Mouse (Mus musculus) fibroblast of lung, adult 2 months (primary cell): ENCODE measurements around the gene Myo1b.
A peak's percentile ranks its signal among the peaks of the same experiment; 100 is the strongest.

Source experiments
- DNase-seq: peaks from one replicate; pipeline ENCODE4 v3.0.0-alpha.2; 2011; ENCODE audit warnings: low read depth

Gene Myo1b

DNA sequence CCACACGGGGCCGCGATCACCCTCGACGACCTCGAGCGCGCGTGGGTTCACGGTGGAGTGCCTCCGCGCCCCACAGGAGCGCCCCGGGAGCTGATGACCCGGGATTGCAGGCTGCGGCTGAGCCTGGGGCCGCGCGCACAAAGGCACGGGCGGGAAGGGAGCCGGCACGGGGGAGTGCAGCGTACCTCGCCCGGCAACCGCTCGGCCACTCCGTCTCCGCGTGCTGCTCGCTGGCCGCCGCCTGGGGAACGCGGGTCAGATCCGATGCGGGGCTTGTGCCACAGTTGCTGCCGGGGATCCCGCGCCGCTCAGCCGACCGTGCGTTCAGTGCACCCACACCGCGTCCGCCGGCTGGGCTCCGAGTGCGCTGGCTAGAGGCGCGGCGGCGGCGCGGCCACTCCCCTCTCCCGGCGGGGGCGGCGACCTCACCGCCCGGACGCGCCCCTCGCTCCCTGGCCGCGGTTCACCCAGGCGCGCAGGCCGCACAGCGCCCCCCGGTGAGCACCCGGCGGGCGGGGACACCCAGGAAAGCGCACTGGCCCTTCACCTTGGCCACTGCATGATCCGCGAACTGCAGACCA lies at the start of gene Myo1b:
Gene Myo1b (minus strand): TSS at position 496 of the 581 bp plus-strand sequence.
- DNase-seq: no peak

- no peak for DNase-seq
Measured at GRCm38 (mm10) chr1:51964647-51965046, 48.8 kb upstream of the Myo1b start.

DNA sequence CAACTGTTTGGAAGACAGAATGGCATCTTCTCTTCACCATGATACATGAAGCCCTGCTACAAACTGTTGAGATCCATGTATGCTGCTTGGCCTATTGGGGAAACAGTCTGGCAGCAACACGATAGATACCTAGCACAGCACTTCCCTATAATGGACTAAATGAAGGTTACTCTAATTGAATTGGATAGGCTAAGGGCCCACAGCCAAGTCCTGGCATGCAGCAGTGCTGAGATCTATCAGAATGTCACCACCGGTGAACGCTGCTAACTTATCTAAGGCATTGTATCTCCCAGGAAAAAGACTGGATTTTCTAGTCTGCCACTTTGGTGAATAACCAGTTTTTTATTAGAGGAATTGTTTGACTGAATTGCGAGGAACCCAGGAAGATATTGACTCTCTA lies 31.2 kb upstream of the Myo1b start:
- no peak for DNase-seq

DNA sequence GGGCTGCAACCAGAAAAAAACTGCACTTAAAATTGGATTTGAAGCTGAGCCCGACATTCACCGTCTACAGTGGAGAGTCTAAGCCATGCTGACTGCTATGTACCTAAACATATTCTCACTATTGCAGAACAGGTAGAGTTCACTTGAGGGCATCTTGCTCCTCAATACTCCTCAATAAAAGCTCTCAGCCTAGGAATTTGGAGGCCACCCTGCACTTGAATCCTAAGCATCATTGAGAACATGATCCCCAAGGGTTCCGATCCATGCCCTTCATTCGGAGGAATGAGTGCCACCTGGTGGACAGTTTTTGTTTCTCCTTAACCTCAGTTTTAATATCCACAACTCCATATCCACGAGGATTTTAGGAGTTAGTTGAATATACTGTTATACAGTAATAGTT lies 28.9 kb upstream of the Myo1b start:
- DNase-seq: peak; percentile 34

- DNase-seq: no peak
Measured at GRCm38 (mm10) chr1:51938357-51938756, 22.5 kb upstream of the Myo1b start.

DNA sequence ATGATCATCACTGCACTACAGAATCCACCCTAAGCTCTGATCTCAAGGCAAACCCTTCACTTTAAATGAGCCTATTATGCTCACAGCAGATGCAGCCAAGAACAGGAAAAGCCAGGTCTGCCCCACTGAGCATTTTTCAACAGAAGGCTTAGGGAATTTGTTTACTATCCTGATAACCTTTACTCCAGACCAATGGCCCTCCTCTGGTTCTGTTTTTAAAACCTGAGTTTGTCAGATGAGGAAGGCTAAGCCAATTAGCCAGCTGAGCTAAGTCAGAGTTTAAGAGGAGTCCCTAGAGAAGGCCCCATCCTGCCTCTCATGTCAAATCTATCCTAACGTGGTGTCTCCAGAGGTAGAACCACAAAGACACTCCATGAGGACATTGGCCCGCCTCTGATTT lies 19.1 kb upstream of the Myo1b start:
- DNase-seq: no peak

DNA sequence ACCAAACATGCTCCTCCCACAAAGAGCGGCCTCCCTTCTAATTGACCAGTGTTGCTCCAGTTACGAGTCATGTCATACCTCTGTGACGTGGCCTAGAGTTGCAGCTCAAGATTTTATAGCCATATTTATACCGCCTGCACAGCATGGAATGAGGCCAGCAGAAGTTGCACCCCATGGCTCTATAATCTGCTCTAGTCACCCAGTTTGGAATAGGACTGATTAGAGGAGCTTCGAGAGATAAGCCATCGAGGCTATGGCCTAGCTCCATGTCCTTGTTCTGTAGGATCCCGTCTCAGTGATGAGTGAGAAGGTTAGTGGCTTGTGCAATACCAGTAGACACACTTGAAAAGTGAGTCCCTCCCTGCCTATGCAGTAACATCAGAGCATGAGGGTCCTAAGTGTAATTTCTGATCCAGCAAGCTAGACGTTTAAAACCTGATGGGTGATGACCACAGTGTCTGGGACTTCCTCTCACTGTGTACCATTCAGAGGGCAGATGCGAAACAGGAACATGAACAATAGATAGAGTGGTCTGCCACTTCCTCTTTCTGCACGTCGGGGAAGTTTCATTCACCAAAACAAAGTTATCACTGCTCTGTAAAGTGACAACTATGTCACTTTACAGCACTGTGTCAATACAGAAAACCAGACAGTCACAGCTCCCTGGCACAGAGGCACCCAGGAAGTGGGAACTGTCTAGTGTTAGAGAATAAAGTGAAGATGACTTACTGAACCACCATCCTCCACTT lies 18.5 kb upstream of the Myo1b start:
- no peak for DNase-seq

GRCm38 (mm10) chr1:51932826-51933225 lies 17.0 kb upstream of the Myo1b start:
- no peak for DNase-seq

DNA sequence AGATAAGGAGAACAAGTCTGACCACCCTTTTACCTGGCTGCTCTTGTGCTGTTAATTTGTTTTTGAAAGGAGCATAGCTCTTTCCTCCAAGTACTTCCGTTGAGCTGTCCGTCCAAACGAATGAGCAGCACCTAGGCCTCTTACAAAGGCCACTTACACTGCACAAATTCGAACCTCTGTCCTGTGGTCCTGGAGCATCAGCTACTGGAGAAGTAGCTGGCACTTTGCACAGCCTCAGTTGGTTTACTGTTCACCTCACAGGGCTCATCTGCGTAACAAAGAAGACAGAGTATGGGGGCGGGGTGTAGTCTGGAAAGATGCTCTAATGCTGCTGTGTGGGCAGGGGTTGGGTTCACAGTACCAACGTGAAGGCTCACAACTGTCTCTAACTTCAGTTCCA lies 15.7 kb upstream of the Myo1b start:
- DNase-seq: no peak

DNA sequence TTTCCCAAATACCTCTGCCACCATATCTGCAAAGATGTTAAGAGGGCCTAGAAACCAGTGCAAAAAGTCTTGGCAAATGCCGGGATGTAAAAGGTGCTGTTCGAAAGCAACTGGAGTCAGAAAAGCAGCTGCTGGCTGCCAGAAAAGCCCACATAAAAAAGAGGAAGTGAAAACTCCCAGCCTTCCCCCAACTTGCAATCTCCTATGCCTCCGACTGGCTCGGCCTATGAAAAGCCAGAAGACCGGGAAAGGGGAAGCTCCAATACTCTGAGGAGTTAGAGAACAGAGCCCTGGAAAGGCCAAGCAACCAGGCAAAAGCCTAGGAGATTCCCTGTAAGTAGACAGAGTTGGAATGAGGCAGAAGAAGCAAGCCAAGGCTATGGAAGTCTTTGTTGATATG lies 14.7 kb upstream of the Myo1b start:
- DNase-seq: no peak

DNA sequence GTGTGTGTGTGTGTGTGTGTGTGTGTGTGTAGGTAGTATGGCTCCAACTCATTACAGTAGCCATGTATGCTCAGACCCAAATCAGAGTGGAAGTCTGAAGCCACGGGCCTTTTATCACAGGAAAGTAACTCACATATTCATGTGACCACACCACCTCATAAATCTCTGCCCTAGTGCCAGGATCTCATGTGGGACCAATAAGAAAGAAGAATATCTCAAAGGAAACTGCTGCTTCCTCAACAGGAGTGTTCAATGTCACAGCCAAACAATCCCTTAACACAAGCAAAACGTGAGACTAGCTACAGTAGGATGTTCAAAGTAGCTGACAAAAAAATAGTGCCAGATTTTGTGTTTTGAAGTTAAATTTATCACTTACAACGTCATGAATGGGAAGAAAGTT lies 13.7 kb upstream of the Myo1b start:
- no peak for DNase-seq

GRCm38 (mm10) chr1:51922820-51923219 lies 6.9 kb upstream of the Myo1b start:
- no peak for DNase-seq

DNA sequence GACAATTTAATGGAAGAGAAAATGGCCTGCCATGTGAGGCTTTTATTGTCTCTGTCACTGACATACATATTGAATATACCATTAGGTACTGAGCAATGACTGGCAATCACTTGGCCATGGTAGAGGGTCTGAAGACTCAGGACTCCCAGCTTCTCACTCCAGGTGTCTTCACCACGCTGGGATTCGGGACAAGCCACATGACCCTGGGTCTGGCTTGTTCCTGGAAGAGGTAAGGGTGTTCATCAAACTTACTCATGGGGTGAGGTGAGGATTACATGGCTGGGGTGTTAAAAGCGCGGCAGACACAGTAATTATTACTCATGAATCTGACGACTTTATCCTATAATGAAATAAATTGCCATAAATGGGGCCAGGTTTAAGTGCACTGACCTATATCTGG lies 405 bp upstream of the Myo1b start:
- DNase-seq: no peak

- DNase-seq: no peak
Measured at GRCm38 (mm10) chr1:51915051-51915575, 758 bp downstream of the Myo1b start.

DNA sequence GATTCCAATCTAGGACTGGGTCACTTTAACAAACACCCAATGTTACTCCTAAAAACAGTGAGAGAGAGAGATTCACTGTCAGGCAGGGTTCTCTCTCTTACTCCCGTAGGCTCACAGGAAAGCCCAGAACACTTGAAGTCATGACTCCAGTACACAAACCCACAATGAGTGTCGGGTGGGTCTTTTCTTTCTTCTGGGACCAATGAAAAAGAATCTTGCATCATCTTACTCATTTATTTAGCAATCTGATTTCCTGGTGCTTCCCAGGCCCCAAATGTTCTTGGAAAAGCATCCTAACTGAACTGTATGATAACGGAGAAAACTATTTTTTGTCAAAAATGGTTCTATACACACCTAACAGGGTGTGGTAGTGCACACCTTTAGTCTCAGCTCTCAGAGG lies 1.8 kb downstream of the Myo1b start:
- DNase-seq: no peak

DNA sequence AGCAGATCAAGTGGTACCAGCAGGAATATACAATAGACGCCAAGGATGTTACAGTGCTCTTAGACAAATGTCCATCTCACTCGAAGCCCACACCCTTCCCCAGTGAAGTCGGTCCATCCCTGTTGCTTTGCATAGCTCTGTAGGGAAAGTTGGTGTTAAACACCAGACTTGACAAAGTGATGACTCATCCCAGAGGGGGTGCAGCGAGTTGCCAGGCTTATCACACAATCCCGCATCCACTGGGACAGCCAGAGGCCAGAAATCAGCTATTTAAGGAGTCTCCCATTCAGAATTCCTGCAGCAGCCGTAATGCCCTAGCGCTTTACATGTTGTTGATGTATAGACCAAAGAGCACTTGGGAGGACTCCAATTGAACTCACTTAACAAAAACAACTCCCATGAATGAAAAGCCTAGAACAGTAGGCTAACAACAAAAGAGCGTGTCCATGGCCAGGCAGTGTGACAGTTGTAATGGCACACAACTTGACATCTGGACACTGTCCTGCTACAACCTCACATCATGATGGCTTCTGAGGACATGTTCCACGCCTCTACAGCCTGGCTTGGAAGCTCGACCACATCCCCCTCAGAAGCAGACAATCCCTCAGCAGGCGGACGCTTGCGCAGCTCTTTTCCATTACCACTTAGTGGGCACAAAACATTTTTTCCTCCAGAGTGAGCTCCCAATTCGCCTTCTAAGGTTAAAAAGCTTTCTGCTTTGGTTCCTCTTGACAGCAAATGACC lies 2.6 kb downstream of the Myo1b start:
- DNase-seq: no peak

- no peak for DNase-seq
Measured at GRCm38 (mm10) chr1:51911331-51911730, 4.5 kb downstream of the Myo1b start.

DNA sequence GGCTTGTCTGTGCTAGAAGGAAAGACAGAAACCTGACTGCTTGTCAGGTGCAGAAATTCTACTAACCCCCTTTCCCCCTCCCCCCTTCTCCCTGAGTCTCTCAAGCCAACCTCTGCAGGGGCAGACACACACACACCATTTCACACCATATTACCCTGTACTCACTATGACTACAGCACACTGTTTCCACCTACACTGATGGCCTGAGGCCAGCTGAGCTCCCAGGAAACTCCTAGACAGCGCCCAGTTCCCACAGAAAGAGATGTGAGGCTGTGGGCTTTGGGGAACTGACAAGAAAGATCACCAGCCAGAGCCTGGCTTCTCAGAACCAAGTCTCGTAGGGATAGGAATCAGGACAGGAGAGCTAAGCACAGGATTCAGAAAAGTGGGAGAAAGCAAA lies 6.7 kb downstream of the Myo1b start:
- DNase-seq: no peak

DNA sequence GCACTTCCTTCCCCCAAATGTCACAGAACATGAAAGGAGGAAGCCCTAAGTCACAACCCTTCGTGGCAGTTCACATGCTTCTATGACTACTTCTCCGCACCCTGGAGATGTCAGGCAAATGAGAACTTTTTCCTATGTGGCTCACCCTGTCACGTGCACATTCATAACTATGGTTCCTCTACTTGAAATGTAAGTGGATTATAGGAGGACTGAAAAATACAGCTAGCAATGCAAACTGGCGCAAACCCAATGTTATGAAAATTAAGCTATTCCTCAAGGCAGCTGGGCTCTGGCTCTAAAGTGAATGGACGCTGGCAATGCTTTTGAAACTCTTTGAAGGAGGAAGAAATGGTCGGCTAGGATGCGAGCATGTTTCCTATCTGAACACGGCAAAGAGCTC lies 8.1 kb downstream of the Myo1b start:
- DNase-seq: no peak

DNA sequence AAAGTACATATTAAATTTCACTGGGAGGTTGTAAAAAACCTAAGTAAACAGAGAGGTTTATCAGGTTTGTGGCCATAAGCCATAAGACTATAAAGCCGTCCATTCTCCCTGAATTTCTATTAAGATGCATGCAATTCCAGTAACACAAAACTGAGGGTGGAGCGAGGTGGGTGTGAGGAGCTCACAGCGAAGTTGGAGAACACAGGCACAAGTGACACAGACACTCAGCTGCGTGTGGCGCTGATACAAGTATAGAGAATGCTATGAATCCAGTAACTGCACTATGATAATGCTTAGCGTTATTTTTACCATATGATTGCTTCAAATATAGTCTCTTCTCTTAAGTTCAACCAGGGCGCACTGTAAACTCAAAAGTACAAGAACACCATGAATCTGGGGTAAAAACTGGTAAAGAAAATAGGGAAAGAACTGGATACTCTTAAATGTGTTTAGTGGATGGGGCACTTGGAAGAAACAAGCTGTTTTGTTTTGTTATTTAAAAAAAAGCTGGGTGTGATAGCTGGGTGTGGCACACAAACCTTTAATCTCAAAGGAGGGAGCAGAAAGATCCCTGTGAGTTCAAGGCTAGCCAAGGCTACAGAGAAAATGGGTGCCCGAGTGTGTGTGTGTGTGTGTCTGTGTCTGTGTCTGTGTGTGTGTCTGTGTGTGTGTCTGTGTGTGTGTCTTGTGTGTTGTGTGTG lies 9.5 kb downstream of the Myo1b start:
- no peak for DNase-seq

GRCm38 (mm10) chr1:51905073-51905472 lies 10.8 kb downstream of the Myo1b start:
- no peak for DNase-seq

DNA sequence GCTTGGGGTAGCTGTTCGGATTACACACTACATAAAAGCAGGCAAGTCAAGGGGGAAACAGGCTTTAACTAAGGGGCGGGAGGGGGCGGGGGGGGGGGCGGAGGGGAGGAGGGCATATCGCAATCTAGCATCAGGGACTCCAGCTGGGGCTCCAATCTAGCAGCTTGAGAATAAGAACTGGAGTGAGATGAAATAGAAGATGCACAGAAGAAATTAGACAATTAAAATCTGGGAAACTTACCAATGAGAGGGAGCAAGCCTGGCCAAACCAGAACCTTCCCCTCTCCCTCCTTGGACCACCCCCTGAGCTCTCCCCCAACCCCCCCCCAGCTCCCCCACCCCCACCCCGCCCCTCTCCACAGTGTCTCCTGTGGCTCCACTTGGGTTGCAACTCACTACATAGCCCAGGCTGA lies 18.7 kb downstream of the Myo1b start:
- no peak for DNase-seq
